In the genomic region with DNA sequence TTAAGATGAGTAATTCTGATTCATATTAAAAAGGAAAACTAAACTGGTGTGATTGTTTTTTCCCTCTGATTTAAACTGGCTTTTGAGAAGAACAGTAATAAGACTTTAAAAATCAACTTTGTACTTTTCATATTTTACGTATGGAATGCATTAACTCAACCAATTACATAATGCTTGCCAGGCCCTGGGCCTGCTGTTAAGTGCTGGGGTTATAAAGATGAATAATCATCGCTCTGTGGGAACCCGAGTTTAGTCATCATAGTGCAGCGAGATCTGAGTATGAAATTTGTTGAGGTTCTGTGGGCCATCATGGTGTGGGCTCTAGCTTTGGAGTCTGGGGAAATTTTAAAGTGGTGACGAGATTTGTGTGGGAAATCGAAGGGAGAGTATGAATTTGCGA, we compare ENCODE assay signal across 28 mouse cellular contexts. TPM values are rescaled to one million over a fixed set of nuclear protein-coding genes. Genes with fewer than 3 reads are reported as not detected.
DNase-seq lines count a peak whose midpoint lies in the region; ATAC-seq and TF ChIP-seq lines count a peak whose summit lies in the region.
"Had no signal": no experiment of that assay in that cellular context is flagged by ENCODE, and none has a peak within 500 bp of the region (broad histone marks: within the 10 kb centered on the region; RNA-seq: fewer than 3 reads in every experiment).

No protein-coding gene starts in this region.

- H3K27me3 ChIP-seq in limb, embryonic 14.5 days (ENCODE audit: control insufficient read depth, insufficient read depth, low read length): peaks cover 5% of the 10 kb centered on the region; the same call in 1 of the 2 replicates
- peaks cover 72% of the 10 kb centered on the region for H3K27me3 ChIP-seq in limb, embryonic 10.5 days (ENCODE audit: low read depth, poor library complexity, severe bottlenecking)
- H3K27me3 ChIP-seq: embryonic facial prominence, embryonic 13.5 days had no signal

- H3K9ac ChIP-seq in limb, embryonic 14.5 days (ENCODE audit: low read depth, low read length, severe bottlenecking): no peak overlapping the region
- H3K9ac ChIP-seq: embryonic facial prominence, embryonic 13.5 days; forebrain, embryonic 12.5 days had no signal

- no peak overlapping the region for H3K4me2 ChIP-seq in limb, embryonic 14.5 days (replicated peaks; ENCODE audit: low read depth, low read length, severe bottlenecking)
- H3K4me2 ChIP-seq: embryonic facial prominence, embryonic 13.5 days; forebrain, embryonic 12.5 days had no signal

- H3K36me3 ChIP-seq in limb, embryonic 14.5 days (ENCODE audit: control insufficient read depth, insufficient read depth, low read length): no peaks in the 10 kb centered on the region
- H3K36me3 ChIP-seq in limb, embryonic 10.5 days: no peaks in the 10 kb centered on the region
- H3K36me3 ChIP-seq: embryonic facial prominence, embryonic 13.5 days; forebrain, embryonic 10.5 days; forebrain, embryonic 12.5 days; G1E had no signal

- H3K4me1 ChIP-seq in limb, embryonic 14.5 days (ENCODE audit: control insufficient read depth, insufficient read depth, low read length): peaks cover 17% of the 10 kb centered on the region; the same call in 1 of the 2 replicates
- H3K4me1 ChIP-seq in limb, embryonic 10.5 days: peaks cover 9% of the 10 kb centered on the region; the same call in 1 of the 2 replicates
- H3K4me1 ChIP-seq: forebrain, embryonic 12.5 days had no signal

- peak; percentile 37 for DNase-seq in limb, embryonic 14.5 days (ENCODE audit: low spot score)
- no peak for DNase-seq in limb, embryonic 10.5 days (ENCODE audit: low spot score)
- DNase-seq in 3T3-L1 (ENCODE audit: low read depth, low spot score): peak; percentile 71
- DNase-seq in NIH3T3 (ENCODE audit: low read depth): peak; percentile 79
- DNase-seq in thymus, postnatal 10 days (ENCODE audit: low spot score in 2 of 2): no peak
- DNase-seq in left cerebral cortex, adult 18-20 months (ENCODE audit: low spot score in 2 of 2): no peak
- DNase-seq: adrenal gland, adult 2 months; adrenal gland, postnatal 10 days; adrenal gland, postnatal 25 days; B cell, adult 2 months; cerebellum, adult 11 months; cerebellum, adult 18-20 months; cerebellum, adult 8-10 months; cerebellum, adult 9-11 months; cerebellum, postnatal 14 days; cerebellum, postnatal 36 days; embryo, embryonic 11 days had no signal

- no peak overlapping the region for H3K27ac ChIP-seq in limb, embryonic 14.5 days (replicated peaks; ENCODE audit: low read depth, low read length)
- no peak overlapping the region for H3K27ac ChIP-seq in limb, embryonic 10.5 days
- H3K27ac ChIP-seq: embryonic facial prominence, embryonic 13.5 days; forebrain, embryonic 10.5 days; forebrain, embryonic 12.5 days had no signal

- no peaks in the 10 kb centered on the region for H3K9me3 ChIP-seq in limb, embryonic 14.5 days (ENCODE audit: control insufficient read depth, low read length)
- H3K9me3 ChIP-seq in limb, embryonic 10.5 days (replicated peaks): no peaks in the 10 kb centered on the region
- H3K9me3 ChIP-seq: embryonic facial prominence, embryonic 13.5 days; forebrain, embryonic 10.5 days; forebrain, embryonic 12.5 days; G1E had no signal

- no peak overlapping the region for H3K4me3 ChIP-seq in limb, embryonic 14.5 days (replicated peaks; ENCODE audit: low read length)
- H3K4me3 ChIP-seq in limb, embryonic 10.5 days: no peak overlapping the region
- H3K4me3 ChIP-seq: embryonic facial prominence, embryonic 13.5 days; forebrain, embryonic 10.5 days; forebrain, embryonic 12.5 days had no signal

- no peak for ATAC-seq in limb, embryonic 14.5 days (ENCODE audit: low FRiP score, low read depth)
- ATAC-seq: CD4-positive, CD25-positive, alpha-beta regulatory T cell, adult 4 months; forebrain, embryonic 14.5 days; forebrain, embryonic 16.5 days had no signal

- TF ChIP-seq POLR2A in limb, embryonic 14.5 days (IDR thresholded peaks at IDR 0.05; ENCODE audit: borderline replicate concordance, extremely low read depth, insufficient read depth, insufficient read length): no peak

- WGBS in limb, embryonic 14.5 days: 38% methylated on average over 7 of the region's 7 CpGs
- WGBS in limb, embryonic 10.5 days: 80% methylated on average over 7 of the region's 7 CpGs

RNA-seq across cellular contexts. Expression of a gene that starts 33.0 kb away (rescaled TPM):
- polyA plus RNA-seq in limb, embryonic 14.5 days (2012; rRNA removed): 45.7 and 52.0 TPM in 2 replicates
- 58.3 and 59.6 TPM in 2 replicates for polyA plus RNA-seq in limb, embryonic 14.5 days (2014; fragmentation: Nextera tagmentation; extraction: Ambion mirVana)
- polyA plus RNA-seq in limb, embryonic 10.5 days (2016; fragmentation: Nextera tagmentation; extraction: Ambion mirVana): 45.7 and 47.6 TPM in 2 replicates
- 100 to 1,000 TPM; 109 to 113 TPM for total RNA-seq in left cerebral cortex, adult 18-20 months (2021)

RNA-seq across cellular contexts. Expression of a gene that starts 39.9 kb away (rescaled TPM):
- 0.05 TPM in 1 of 2 replicates, not detected in the other for polyA plus RNA-seq in limb, embryonic 14.5 days (2012; rRNA removed)
- 0.29 TPM in 1 of 2 replicates, not detected in the other for polyA plus RNA-seq in limb, embryonic 14.5 days (2014; fragmentation: Nextera tagmentation; extraction: Ambion mirVana)
- polyA plus RNA-seq in limb, embryonic 10.5 days (2016; fragmentation: Nextera tagmentation; extraction: Ambion mirVana): not detected in 2 replicates
- total RNA-seq in left cerebral cortex, adult 18-20 months (2021): not detected
- total RNA-seq: adrenal gland, postnatal 25 days; CH12.LX; common myeloid progenitor, adult 5-6 weeks had no signal
- polyA plus RNA-seq: adrenal gland, adult 2 months; brain, embryonic 14.5 days; CD4-positive, CD25-positive, alpha-beta regulatory T cell, adult 4 months; embryonic facial prominence, embryonic 13.5 days; forebrain, embryonic 10.5 days; forebrain, embryonic 12.5 days; forebrain, embryonic 14.5 days; forebrain, embryonic 16.5 days; frontal cortex, adult 2 months; G1E had no signal

Comparison
In these comparisons a context has a peak if more than half of its experiments do, and no peak if none do; other contexts are left out.
1. DNase-seq: peak in limb, embryonic 14.5 days (single experiment), 3T3-L1 (single experiment) and NIH3T3 (single experiment); none in limb, embryonic 10.5 days (single experiment), thymus, postnatal 10 days (0 of 2) and left cerebral cortex, adult 18-20 months (0 of 2).